Mouse (Mus musculus): ENCODE results near the gene Ccdc69.
"Not testable (repeated sequence)": the region's sequence is repeated elsewhere in the genome, so short reads cannot be mapped to it uniquely, and the experiment has no call there.

The Ccdc69 gene

DNA sequence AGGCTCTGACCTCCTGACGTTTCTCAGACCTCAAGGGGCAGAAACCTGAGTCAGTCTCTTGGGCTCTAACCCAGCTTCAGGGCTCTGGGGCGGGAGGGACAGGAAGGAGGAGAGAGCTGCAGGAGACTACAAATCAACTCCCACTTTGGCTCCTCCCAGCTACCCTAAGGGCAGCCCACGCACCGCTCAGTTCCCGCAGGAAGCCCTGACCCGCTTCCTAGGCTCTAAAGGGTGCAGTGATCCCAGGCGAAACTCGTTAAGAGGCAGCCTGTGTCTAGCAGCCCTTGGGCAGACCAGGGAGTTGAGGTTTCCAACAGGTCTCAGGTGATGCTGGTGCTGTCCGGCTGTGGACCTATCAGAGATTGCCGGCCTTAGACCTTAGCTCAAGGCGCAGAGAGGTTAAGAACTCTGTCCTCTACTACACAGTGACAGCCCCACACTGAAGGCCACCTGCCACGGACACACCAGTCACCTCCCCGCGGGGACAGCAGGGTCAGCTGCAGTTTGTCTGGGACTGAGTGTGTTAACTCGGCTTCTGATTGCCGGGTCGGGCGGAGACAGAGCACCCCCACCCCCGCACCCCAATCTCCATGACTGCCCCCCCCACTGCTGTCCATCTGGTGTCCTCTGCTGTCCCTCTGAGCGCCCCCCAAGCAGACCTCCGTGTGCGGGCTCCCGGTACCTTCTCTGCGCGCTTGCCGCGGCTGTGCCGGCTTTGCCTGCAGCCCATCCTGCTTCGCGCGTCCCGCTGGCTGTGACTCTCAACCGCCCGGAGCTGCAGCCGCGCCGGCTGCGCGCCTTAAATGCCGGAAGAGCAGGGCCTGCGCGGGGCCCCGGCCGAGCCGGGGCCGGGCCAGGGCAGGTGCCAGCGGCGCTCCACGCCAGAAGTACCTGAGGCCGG lies at the start of gene Ccdc69:
Gene Ccdc69 (minus strand): TSS at position 801 of the 901 bp plus-strand sequence.
- DNase-seq (ENCODE audit: low read depth, low spot score): peak; percentile 84

DNA sequence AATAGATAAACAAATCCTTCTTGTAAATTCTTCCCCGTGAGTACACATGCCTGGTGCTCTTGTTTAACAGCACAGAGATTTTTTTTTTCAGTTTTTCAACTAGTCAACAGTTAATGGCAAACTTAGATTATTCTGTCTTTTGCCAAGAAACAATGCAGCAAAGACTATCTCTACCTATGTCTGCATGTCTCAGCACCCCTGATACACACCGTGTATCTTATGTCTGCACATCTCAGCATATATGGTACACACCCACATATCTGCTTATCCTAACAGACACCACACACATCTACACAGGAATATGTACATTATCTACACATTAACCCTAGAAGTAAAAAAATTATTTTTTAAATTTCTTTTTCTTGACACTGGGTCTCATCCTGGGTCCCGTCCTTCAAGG lies 48.7 kb upstream of the Ccdc69 start:
- no peak for DNase-seq (ENCODE audit: low read depth, low spot score)

DNA sequence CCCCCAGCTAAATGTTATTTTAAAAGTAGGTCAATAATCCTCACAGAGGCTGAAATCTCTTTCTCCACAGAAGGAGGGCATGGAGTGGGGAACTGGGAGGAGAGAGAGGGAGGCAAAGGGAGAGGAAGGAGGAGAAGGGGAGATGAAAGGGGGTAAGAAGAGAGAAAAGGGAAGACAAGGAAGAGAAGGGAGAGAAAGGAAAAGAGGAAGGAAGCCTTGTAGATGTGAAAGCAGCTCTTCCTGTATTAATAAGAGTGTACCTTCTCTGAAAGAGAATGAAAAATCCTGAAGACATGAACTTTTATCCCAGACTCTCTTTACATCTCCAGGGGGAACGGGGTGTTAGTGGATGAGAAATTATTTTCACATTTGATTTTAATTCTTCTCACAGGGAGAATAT lies 43.5 kb upstream of the Ccdc69 start:
- DNase-seq (ENCODE audit: low read depth, low spot score): no peak

DNA sequence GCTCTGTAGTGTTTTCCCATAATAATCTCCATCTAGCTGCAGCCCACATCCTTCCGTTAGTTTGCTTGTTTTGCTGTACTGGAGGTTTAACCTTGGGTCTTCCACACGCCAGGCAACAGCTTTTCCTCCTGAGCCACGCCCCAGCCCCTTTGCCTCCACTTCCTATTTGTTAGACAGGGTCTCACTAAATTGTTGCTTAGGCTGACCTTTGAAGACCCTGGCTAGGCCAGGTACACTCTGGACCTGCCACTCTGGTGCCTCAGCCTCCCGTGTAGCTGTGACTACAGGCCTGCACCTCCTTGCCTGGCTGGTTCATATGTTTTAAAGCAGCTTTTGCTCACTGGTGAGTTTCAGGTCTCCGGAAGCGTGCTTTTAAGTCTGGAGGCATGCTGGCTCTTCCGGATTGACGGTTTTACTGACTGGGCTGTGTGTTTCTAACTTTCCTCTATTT lies 42.9 kb upstream of the Ccdc69 start:
- no peak for DNase-seq (ENCODE audit: low read depth, low spot score)

DNA sequence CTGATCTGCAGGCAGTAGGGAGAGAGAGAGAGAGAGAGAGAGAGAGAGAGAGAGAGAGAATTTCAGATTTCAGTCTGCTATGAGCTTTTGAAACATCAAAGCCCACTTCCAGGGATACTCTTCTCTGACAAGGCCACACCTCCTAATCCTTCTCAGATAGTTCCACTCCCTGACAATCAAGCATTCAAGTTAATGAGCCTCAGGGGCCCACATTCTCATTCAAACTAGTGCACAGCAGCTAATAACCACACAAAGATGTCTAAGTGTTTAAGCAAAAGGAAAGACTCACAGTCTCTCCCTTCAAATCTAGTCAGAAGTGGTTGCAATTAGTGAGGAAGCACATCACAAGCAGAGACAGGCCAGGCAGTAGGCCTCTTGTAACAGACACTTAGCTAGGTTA lies 42.3 kb upstream of the Ccdc69 start:
- DNase-seq (ENCODE audit: low read depth, low spot score): no peak

DNA sequence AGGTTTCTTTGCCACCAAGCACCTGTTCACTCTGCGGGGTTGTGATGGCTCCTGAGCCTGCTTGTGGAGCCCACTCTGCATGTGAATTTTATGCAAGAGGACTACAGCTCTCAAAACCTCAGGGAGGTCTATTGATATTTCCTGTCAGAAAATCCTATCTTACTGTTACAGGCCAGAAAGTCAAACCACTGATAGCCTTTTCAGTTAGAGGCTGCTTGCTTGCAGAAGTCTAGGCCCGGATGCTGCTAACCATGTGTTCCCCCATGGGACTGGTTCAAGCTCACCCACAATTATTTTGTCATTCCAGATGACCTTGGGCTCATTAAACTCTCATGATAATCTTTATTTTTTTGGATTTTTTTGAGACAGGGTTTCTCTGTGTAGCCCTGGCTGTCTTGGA lies 39.1 kb upstream of the Ccdc69 start:
- DNase-seq (ENCODE audit: low read depth, low spot score): no peak

DNA sequence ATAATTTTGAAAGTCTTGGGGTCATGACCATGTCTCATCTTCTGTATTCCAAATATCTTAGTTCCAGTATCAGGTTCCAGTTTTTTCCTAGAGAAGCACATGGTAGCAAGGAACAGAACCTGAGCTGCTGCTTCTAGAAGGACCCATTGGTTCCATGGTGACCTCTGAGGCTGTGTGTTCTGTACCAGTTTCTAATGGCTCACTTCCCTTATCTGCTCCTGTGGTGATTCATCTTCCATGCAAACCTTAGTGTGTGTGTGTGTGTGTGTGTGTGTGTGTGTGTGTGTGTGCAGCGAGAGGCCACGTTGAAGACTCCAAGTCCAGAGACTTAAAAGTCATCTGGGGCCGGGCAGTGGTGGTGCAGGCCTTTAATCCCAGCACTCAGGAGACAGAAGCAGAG lies 38.1 kb upstream of the Ccdc69 start:
- DNase-seq (ENCODE audit: low read depth, low spot score): no peak

DNA sequence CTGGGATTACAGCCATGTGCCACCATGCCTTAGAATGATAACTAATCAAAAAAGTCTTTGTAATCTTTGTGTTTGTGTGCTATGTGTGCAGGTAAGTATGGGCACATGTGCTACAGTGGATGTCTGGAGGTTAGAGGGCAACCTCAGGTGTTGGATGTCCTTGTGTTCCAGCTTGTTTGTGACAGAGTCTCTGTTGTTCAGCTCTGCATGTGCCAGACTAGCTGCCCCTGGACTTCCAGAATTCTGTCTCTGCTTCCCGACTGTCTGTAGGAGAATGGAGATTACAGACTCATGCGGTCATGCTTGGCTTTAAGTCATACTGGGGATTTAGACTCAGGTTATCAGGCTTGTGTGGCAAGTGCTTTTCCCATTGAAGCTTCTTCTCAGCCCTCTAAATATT lies 36.4 kb upstream of the Ccdc69 start:
- no peak for DNase-seq (ENCODE audit: low read depth, low spot score)

DNA sequence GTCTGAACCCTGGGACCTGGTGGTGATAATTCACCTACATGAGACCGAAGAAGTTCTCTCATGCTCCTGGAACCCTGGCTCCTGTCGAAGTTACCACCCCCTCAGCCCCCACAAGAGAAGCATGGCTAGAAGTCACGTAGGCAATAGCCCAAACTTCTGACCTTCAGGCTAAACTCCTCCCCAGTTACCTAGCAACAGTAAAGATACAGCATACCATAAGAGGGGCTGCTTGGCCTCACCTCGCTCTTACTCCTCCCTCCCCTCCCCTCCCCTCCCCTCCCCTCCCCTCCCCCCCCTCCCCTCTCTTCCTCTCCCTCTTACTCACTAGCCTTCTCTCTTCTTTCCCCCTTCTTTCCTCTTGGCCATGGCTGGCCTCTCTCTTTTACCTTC lies 35.9 kb upstream of the Ccdc69 start:
- not testable (repeated sequence) for DNase-seq (ENCODE audit: low read depth, low spot score)

DNA sequence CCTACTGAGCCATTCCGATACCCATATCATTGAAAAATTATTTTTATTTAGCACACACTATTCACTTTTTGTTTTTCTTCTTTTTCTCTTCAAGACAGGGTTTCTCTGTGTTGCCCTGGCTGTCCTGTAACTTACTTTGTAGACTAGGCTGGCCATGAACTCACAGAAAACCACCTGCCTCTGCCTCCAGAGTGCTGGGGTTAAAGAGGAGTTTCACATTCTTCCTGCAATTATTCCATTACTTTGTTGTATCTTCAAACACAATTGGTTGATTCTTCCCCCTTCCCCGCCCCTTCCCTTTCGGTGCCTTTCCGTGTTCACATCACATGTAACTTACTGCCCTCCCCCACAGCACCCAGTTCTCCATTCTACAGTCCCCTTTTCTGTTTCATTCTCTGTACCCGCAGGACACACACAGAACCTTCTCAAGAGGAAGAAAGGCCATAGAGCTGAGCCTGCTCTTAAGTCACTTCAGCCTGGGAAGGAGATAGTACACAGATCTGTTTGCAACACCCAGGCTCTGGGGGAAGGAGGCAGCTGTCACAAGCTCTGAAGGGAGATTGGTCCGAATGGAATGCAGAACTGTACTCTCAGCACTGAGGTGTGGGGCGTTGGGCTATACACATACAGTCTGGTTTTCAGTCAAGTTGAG lies 35.4 kb upstream of the Ccdc69 start:
- peak; percentile 54 for DNase-seq (ENCODE audit: low read depth, low spot score)

DNA sequence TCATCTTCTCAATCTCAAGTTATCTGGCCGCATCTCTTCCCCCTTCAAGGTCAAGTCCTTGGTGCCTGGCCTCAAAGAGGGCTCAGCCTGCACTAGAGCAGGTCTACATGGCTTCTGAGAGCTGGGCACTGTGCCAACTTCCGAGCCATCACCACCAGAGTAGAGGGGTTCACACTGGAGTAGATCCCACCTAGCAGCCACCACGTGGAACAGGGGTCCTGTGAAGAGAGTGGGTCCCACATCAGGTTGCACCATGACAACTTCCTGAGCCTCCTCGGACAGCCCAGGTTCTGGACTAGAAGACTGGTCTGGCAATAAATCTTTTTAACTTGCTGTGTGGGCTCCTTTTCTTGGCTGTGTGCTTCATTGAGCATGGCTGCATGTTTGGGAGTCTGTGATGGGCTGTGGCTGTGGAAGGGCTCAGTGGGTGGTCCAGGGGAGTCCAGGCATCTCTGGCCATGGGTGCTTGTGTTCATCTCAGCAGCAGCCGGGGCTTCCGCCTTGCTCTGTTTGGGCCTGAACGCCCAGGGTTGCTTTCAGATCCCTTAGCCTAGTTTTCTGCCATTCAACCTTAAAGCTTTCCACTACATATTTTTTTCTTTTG lies 32.7 kb upstream of the Ccdc69 start:
- DNase-seq (ENCODE audit: low read depth, low spot score): no peak

DNA sequence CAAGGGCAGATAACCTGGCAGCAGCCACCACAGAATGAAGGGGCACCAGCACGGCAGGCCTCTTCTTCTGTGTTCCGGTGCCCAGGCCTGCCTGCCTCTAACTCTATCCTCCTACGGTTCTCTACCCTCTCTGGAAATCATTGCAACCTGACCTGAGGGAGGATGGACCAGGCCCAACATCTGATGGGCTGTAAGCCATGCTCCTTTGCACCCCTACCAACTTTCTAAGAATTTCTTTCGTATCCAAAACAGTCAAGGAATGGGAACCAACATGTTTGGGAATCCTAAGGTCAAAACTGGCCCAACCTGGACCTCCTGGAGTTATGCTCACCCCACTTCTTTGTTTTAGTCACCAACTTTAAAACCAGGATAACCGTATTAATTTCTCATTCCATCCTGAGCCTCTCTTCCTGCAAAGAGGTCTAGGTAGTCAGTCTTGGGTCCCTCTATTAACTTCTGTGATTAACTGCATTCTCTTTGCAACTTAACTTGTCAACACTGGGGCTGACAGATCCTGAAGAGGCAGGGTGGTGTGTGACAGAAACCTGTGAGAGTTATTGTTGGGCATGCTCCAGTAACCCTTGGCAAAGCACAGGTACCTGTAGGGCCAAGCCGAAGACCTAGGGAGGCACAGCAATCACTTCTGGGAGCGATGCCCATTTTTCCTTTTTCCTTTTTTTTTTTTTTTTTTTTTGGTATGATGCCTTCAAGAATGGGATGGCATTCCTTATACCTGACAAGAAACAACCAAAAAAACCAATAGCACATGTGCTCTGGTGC lies 31.8 kb upstream of the Ccdc69 start:
- peak; percentile 33 for DNase-seq (ENCODE audit: low read depth, low spot score)

DNA sequence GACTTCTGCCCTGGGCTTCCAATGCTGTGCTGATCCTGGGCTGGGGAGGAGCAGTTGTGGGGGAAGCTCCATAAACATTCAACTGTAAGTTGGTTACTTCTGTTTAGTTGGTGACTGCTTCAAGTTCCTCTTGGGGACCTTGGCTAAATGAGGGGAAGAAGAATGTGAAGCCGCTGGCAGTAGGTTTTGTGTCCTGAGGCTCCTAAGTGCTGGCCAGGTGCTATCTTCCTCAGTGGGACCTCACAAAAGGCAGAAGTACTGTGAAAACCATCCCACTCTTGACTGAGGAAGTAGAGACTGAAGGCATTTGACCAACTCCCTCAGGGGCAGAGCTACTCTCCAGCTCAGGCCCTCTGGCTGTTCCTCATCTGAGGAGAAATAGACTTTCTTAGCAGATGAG lies 28.7 kb upstream of the Ccdc69 start:
- DNase-seq (ENCODE audit: low read depth, low spot score): no peak

DNA sequence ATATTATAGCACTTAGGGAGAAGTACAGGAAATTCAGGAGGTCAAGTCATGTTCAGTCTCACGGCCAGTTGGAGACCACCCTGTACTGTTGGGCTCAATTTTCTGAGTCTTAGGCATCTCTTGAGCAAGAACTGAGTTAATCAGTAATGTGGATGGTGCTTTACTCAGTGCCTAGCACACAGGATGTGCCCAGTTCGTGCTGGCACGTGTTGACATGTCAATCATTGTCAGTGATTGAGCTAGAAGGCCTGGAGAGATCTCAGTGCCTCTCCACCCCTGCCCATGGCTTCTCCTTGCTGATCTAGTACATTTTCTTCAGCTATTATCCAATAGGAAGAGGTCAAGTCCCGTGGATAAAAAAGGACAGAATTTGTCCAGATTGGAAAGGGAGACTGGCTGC lies 27.5 kb upstream of the Ccdc69 start:
- no peak for DNase-seq (ENCODE audit: low read depth, low spot score)

DNA sequence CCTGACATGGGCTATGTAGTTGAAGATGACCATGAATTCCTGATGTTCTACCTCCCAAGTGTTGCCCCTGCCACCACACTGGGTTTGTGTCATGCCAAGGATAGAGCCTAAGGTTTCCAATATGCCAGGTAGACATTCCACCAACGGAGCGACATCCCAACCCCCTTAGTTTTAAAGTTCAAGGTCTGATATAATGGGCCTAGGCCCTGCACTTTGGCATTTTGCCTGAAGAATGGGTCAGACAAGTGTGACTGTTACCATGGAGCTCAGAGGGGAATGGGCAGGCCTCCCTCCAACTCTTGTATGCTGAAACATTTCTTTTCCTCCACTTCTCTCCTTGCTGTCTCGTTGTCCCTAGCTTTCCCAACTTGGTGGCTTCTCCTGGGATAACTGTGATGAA lies 25.3 kb upstream of the Ccdc69 start:
- DNase-seq (ENCODE audit: low read depth, low spot score): no peak

DNA sequence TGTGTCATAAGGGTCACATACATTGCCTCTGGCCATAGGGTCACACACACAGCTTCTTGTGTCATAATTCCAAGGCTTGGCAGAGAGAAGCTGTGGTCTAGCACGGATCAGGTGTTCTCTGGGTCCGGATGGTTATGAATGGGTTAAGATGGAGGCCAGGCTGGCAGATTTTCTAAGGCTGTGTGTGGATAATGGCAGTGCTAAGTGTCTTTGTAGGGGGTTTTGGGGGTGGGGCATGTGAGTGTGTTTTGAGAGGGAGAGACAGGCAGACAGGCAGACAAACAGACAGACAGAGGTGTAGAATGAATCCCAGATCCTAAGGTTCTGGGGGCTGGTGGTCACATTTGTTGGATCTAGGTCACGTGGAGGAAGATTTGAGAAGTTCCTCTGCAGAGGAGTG lies 24.1 kb upstream of the Ccdc69 start:
- DNase-seq (ENCODE audit: low read depth, low spot score): no peak

DNA sequence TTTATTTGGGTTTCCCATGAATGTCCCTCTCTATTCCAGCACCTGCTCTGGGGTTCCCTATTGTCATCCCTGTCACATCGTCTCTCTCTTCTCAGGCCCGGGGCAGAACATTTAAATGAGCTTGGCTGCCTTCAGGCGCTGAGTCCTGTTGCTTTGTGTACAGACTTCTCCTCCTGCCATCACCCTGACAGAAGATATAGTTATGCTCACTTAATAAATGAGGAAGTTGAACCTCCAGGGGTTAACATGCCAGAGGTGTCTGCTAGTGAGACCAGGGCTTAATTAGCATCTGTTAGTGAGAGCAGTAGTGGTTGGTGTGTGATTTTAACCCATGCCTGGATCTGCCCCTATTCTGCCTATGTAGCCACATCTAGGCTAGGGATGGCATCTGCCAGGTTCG lies 21.9 kb upstream of the Ccdc69 start:
- no peak for DNase-seq (ENCODE audit: low read depth, low spot score)

DNA sequence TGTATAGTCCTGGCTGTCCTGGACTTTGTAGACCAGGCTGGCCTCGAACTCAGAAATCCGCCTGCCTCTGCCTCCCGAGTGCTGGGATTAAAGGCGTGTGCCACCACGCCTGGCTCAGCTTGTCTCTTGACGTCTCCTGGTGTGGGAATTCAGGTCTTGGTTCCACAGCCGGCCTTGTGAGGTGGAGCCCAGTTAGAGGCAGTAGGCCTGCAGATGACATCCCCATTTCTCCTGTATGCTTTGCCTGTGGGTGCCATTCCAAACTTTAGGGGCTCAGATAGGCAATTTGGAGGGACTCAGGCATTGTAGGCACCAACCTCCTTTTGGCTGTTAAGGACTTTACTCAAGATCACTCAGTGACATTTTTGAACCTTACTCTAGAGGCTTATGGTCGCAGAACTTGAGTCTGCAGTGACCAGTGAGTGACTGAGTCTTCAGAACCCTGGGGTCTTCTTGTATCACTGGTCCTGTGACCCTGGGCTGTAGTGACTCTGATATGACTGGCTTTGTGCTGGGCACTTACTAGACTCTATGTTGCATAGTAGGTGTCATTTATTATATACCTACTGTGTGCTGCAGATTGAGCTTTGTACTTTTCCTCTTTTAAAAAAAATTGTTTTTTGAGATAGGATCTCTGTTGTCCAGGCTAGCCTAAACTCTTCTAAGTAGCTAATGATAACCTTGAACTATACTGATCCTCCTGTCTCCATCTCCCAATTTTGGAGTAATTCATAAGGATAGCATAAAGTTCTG lies 21.3 kb upstream of the Ccdc69 start:
- no peak for DNase-seq (ENCODE audit: low read depth, low spot score)

DNA sequence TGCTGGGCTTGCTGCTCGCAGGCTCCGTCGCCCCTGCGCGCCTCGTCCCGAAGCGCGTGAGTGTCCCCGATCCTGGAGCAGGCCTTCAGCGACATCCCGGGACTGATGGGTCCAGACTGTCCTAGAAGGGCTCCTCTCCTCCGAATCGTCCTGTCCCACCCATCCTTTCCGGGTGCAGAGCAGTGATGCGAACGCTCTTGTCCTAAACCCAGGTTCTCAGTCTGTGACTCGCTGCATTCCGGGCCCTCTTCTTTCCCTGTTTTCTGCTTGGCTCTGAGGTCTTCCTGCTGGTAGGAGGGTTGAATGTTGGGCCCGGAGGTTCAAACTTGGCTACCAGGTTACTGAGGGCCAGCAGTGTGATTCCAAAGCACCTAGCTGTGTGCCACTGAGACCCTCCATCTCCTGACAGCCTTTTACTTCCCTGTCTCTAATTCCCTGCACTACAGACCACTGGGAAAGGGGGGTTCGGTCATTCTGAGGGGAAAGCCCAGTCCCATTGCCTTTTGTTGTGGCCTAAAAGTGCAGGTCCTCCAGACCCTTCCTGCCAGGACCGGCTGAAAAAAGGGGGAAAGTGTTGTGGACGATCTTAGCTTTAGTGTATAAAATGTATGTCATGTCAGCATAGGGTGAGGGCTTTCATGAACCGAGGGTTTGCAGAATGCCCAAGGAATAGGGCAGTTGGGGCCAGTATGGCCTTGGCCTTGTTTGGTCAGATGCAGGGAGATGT lies 20.4 kb upstream of the Ccdc69 start:
- DNase-seq (ENCODE audit: low read depth, low spot score): no peak

DNA sequence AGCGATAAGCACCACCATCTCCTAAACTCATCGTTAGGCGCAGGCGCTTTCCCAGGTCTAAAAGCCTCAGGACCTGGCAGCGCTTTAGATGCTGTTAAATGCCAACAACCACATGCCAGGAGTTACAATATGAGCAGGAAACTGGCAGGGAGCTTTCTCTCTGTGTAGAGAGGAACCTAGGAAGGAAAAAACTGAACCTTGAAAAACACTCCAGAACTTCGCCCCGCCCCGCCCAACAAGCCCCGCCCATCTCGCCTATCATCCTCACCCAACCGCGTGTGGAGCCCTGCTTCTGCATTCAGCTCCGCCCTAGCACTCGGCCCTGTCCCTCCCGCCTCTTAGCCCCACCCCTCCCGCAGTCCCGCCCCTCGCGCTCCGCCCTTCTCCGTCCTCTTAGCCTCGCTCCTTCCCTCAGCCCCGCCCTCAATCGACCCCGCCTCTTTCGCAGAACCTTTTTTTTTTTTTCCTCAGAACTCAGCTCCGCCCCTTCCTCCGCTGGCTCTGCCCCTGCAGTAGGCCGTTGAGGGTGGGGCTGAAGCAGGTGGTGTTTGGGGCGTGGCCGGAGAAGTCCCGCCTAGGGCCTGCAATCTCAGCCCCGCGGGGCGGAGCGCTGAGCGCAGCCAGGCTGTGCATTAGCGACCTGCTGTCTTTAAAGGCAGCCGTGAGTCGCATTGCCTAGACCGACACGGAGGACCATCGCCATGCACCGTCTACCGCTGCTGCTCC lies 19.7 kb upstream of the Ccdc69 start, which contains the start of gene Gm2a:
Gene Gm2a (plus strand): TSS at position 653 of the 726 bp plus-strand sequence.
- peak; percentile 100 for DNase-seq (ENCODE audit: low read depth, low spot score)

Data from brain, adult 2 months (tissue).